Mouse (Mus musculus) myocyte (in vitro differentiated cells): ENCODE measurements around the gene Utp11.
"Not testable (repeated sequence)": the region's sequence is repeated elsewhere in the genome, so short reads cannot be mapped to it uniquely, and the experiment has no call there.

Experiments used
- E2F4 ChIP-seq: IDR thresholded peaks from one replicate; pipeline ENCODE4 v1.6.1; 2011; ENCODE audit warnings: mild to moderate bottlenecking, control low read depth, moderate library complexity; ENCODE audit not compliant: insufficient read depth
- MAX ChIP-seq: IDR thresholded peaks from one replicate; pipeline ENCODE4 v1.6.1; 2011; ENCODE audit warnings: low read depth, mild to moderate bottlenecking, control low read depth
- POLR2A ChIP-seq: IDR thresholded peaks from one replicate; pipeline ENCODE4 v1.6.1; 2011; ENCODE audit warnings: low read depth, mild to moderate bottlenecking, control low read depth, moderate library complexity; ENCODE audit not compliant: insufficient read length
- POLR2AphosphoS2 ChIP-seq: IDR thresholded peaks from one replicate; pipeline ENCODE4 v1.6.1; 2011; ENCODE audit warnings: low read depth, control low read depth; ENCODE audit not compliant: insufficient read length

- not testable (repeated sequence) for TF ChIP-seq E2F4, POLR2AphosphoS2, MAX
- peak; percentile 12 for TF ChIP-seq POLR2A
These were observed 14.2 kb upstream of the Utp11 start for GRCm38 (mm10) chr4:124707381-124708199.
